Mouse (Mus musculus) limb, embryonic 15.5 days (tissue): Measurements from ENCODE around the gene H2-Ob. TPM values are rescaled to one million over a fixed set of nuclear protein-coding genes. Genes with fewer than 3 reads are reported as not detected.

Experiments used
- polyA plus RNA-seq: library from polyadenylated mRNA; unstranded; fragments of >200 nt; fragmentation: Nextera tagmentation; extraction: Ambion mirVana; gene quantifications from 2 replicates; pipeline ENCODE4 v1.2.1, GENCODE M21; 2015

Gene H2-Ob
- polyA plus RNA-seq, 1 experiment from 2014 or later, result not detected

Other genes starting within 250 kb of the H2-Ob start
- 25.5 and 31.3 TPM in 2 replicates for gene H2-K1, start 238.6 kb upstream of the H2-Ob start, polyA plus RNA-seq
- gene Ring1, start 214.2 kb upstream of the H2-Ob start, polyA plus RNA-seq, result 18.1 and 18.9 TPM in 2 replicates
- 45.0 and 50.3 TPM in 2 replicates for gene H2-Ke6, start 210.8 kb upstream of the H2-Ob start, polyA plus RNA-seq
- 258 and 259 TPM in 2 replicates for gene Slc39a7, start 207.2 kb upstream of the H2-Ob start, polyA plus RNA-seq
- 44.4 and 52.5 TPM in 2 replicates for gene Rxrb, start 207.1 kb upstream of the H2-Ob start, polyA plus RNA-seq
- gene Col11a2, start 199.5 kb upstream of the H2-Ob start, polyA plus RNA-seq, result 94.4 and 96.5 TPM in 2 replicates
- 0.61 and 0.79 TPM in 2 replicates for gene H2-Oa, start 146.6 kb upstream of the H2-Ob start, polyA plus RNA-seq
- gene H2-DMa, start 119.4 kb upstream of the H2-Ob start, polyA plus RNA-seq, result 13.4 and 15.2 TPM in 2 replicates
- gene Brd2, start 116.3 kb upstream of the H2-Ob start, polyA plus RNA-seq, result 104 and 112 TPM in 2 replicates
- gene H2-DMb2, start 95.6 kb upstream of the H2-Ob start, polyA plus RNA-seq, result 0.37 and 0.38 TPM in 2 replicates
- gene H2-DMb1, start 85.8 kb upstream of the H2-Ob start, polyA plus RNA-seq, result 2.6 and 3.3 TPM in 2 replicates
- gene Tap1, start 51.4 kb upstream of the H2-Ob start, polyA plus RNA-seq, result 13.2 and 13.4 TPM in 2 replicates
- gene Psmb9, start 51.1 kb upstream of the H2-Ob start, polyA plus RNA-seq, result 3.1 and 3.4 TPM in 2 replicates
- 11.7 and 12.1 TPM in 2 replicates for gene Psmb8, start 41.2 kb upstream of the H2-Ob start, polyA plus RNA-seq
- gene Tap2, start 35.4 kb upstream of the H2-Ob start, polyA plus RNA-seq, result 5.9 and 6.1 TPM in 2 replicates
- 5.8 and 7.5 TPM in 2 replicates for gene H2-Ab1, start 18.8 kb downstream of the H2-Ob start, polyA plus RNA-seq
- gene H2-Aa, start 48.9 kb downstream of the H2-Ob start, polyA plus RNA-seq, result 2.9 and 3.3 TPM in 2 replicates
- 3.3 and 3.8 TPM in 2 replicates for gene H2-Eb1, start 67.0 kb downstream of the H2-Ob start, polyA plus RNA-seq
- not detected in 2 replicates for gene H2-Eb2, start 86.8 kb downstream of the H2-Ob start, polyA plus RNA-seq
- 0.20 TPM in 2 replicates for gene Btnl2, start 115.9 kb downstream of the H2-Ob start, polyA plus RNA-seq
- gene Btnl1, start 138.2 kb downstream of the H2-Ob start, polyA plus RNA-seq, result not detected in 2 replicates
- gene BC051142, start 159.9 kb downstream of the H2-Ob start, polyA plus RNA-seq, result 0.61 TPM in 1 of 2 replicates, not detected in the other
- not detected in 2 replicates for gene Btnl4, start 238.4 kb downstream of the H2-Ob start, polyA plus RNA-seq